In the genomic region with DNA sequence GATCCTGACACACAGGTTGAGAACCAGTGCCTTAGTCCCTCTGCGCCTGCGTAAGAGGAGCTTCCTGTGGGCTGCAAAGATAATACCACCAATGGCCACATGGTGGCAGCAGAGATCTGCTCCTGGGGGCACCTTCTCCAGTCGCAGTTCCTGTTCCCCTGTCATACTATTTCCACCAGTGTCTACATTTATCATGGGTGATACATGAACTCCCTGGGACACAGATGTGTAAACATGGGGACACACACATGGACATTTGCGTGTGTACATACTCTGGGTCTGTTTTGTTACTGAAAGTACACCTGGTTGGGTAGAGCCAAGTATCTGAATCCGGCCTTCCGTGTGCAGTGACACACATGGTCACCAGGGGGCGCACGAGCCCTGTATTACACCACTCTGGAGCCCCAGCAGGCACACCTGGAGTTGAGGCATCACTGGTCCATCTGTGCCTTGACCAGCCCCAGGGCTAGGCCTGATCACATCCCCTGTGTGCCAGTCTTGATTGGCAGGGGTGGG, we compare ENCODE assay signal across 8 mouse cellular contexts. TPM values are rescaled to one million over a fixed set of nuclear protein-coding genes. Genes with fewer than 3 reads are reported as not detected.
DNase-seq lines count a peak whose midpoint lies in the region; ATAC-seq lines count a peak whose summit lies in the region.

No protein-coding gene starts in this region.

- H3K9me3 ChIP-seq in intestine, embryonic 16.5 days (ENCODE audit: control insufficient read depth, low read length) = no peaks in the 10 kb centered on the region

- peak; percentile 69 for ATAC-seq in intestine, embryonic 16.5 days

- 15% methylated on average over 8 of the region's 8 CpGs for WGBS in intestine, embryonic 16.5 days

- no peak overlapping the region for H3K4me3 ChIP-seq in intestine, embryonic 16.5 days (ENCODE audit: low read length)

- no peaks in the 10 kb centered on the region for H3K27me3 ChIP-seq in intestine, embryonic 16.5 days (replicated peaks; ENCODE audit: control insufficient read depth, insufficient read depth, low read length)

- no peaks in the 10 kb centered on the region for H3K36me3 ChIP-seq in intestine, embryonic 16.5 days (ENCODE audit: control insufficient read depth, insufficient read depth, low read length)

- no peaks in the 10 kb centered on the region for H3K4me1 ChIP-seq in intestine, embryonic 16.5 days (ENCODE audit: control insufficient read depth, insufficient read depth, low read length)

- no peak overlapping the region for H3K9ac ChIP-seq in intestine, embryonic 16.5 days (ENCODE audit: low read depth, low read length)

- H3K4me2 ChIP-seq in intestine, embryonic 16.5 days (ENCODE audit: low read depth, low read length) = 0 out of 2 replicates have a peak overlapping the region, but pooled peaks have one; percentile 6

- DNase-seq in adrenal gland, adult 18-20 months (ENCODE audit: low spot score in 2 of 2) = peak; percentile 96 to 98
- DNase-seq in embryo, embryonic 9.5 days (ENCODE audit: extremely low spot score) = peak; percentile 89
- peak; percentile 62 for DNase-seq in gonadal fat pad, adult 2 months (ENCODE audit: low read depth)
- peak; percentile 83 to 90 for DNase-seq in left cerebral cortex, postnatal 25 days (ENCODE audit: low spot score in 2 of 2)
- DNase-seq in mesoderm, embryonic 11.5 days (ENCODE audit: low read depth, low spot score) = peak; percentile 93
- DNase-seq in right cerebral cortex, postnatal 25 days = peak; percentile 83
- peak; percentile 81 to 92 for DNase-seq in urinary bladder, postnatal 4 days (ENCODE audit: low spot score in 2 of 2)

- no peak overlapping the region for H3K27ac ChIP-seq in intestine, embryonic 16.5 days (ENCODE audit: low read length)

- intact Hi-C loops in left cerebral cortex, postnatal 25 days (cut with DNase I) = loop anchor here (5.0 to 10.0 kb wide), 6 partner anchors 103 to 823 kb away; partner anchors contain the start of gene Adam6b

RNA-seq across cellular contexts. Expression of gene Tmem121, which starts 36.4 kb away (rescaled TPM):
- 1 to 10 TPM; 5.4 to 7.2 TPM for total RNA-seq in adrenal gland, adult 18-20 months (2021)
- polyA plus RNA-seq in gonadal fat pad, adult 2 months (2012; rRNA removed) = 0.89 and 1.0 TPM in 2 replicates
- polyA plus RNA-seq in intestine, embryonic 16.5 days (2015; fragmentation: Nextera tagmentation; extraction: Ambion mirVana) = 5.6 and 5.8 TPM in 2 replicates
- total RNA-seq in left cerebral cortex, postnatal 25 days (2021) = 10 to 100 TPM; 26.3 to 29.6 TPM
